Mouse (Mus musculus) small intestine, adult 2 months (tissue): ENCODE measurements around the gene Bzw2. TPM values are rescaled to one million over a fixed set of nuclear protein-coding genes. Genes with fewer than 3 reads are reported as not detected.

Source experiments
- H3K27ac ChIP-seq: fragments of 200-500 bp; 2 replicates; pipeline ENCODE4 v1.5.1; 2012; ENCODE audit warnings: low read depth, low read length, control low read depth, inconsistent platforms; ENCODE audit not compliant: insufficient read depth
- H3K27me3 ChIP-seq: fragments of 200-500 bp; 2 replicates; pipeline ENCODE4 v1.6.1; 2012; ENCODE audit warnings: mild to moderate bottlenecking, moderate library complexity, low read length, inconsistent platforms; ENCODE audit not compliant: control insufficient read depth, insufficient read depth
- H3K36me3 ChIP-seq: fragments of 200-500 bp; 2 replicates; pipeline ENCODE4 v1.6.1; 2012; ENCODE audit warnings: mild to moderate bottlenecking, low read length, control low read depth, inconsistent platforms; ENCODE audit not compliant: control insufficient read depth, insufficient read depth
- H3K4me1 ChIP-seq: fragments of 200-500 bp; 2 replicates; pipeline ENCODE4 v1.6.1; 2012; ENCODE audit warnings: low read length, inconsistent platforms, mixed read lengths; ENCODE audit not compliant: control insufficient read depth, insufficient read depth, insufficient read length
- H3K4me3 ChIP-seq: fragments of 200-500 bp; 2 replicates; pipeline ENCODE4 v1.5.1; 2012; ENCODE audit warnings: low read depth, mild to moderate bottlenecking, control low read depth, inconsistent platforms, low read length, moderate library complexity
- CTCF ChIP-seq: fragments of 200-500 bp; IDR thresholded peaks from 2 replicates; pipeline ENCODE4 v1.5.1; 2012; ENCODE audit warnings: low read depth, mild to moderate bottlenecking, control low read depth, inconsistent platforms, low read length, moderate library complexity, mixed read lengths; ENCODE audit not compliant: insufficient replicate concordance, insufficient read length; ENCODE audit errors: extremely low read depth
- POLR2A ChIP-seq: fragments of 200-500 bp; IDR thresholded peaks from 2 replicates; pipeline ENCODE4 v1.6.1; 2012; ENCODE audit warnings: low read depth, mild to moderate bottlenecking, control low read depth, inconsistent platforms, low read length, moderate library complexity
- WGBS: fragments of 180-500 bp; shearing (Covaris S2); methylation state at CpG from one replicate; pipeline ENCODE4 v1.1.7; 2018; 5-methylcytosine and 5-hydroxymethylcytosine counted together
- polyA plus RNA-seq: library from polyadenylated mRNA; depleted of rRNA; stranded (reverse); fragments of >200 nt; gene quantifications from 2 replicates; pipeline ENCODE4 v1.2.3, GENCODE M21; 2012

The Bzw2 gene
- polyA plus RNA-seq, 1 experiment, result 4.8 TPM

GRCm38 (mm10) chr12:36067538-36067937, 90.3 kb downstream of the Bzw2 start:
- WGBS, result 93% methylated on average over 2 of the region's 2 CpGs
- H3K4me1 ChIP-seq, result no peaks in the 10 kb centered on the region
- no peak overlapping the region for H3K4me3 ChIP-seq
- H3K27me3 ChIP-seq, result no peaks in the 10 kb centered on the region
- H3K36me3 ChIP-seq, result no peaks in the 10 kb centered on the region
- no peak overlapping the region for H3K27ac ChIP-seq
- TF ChIP-seq CTCF, result no peak
- TF ChIP-seq POLR2A, result no peak

DNA sequence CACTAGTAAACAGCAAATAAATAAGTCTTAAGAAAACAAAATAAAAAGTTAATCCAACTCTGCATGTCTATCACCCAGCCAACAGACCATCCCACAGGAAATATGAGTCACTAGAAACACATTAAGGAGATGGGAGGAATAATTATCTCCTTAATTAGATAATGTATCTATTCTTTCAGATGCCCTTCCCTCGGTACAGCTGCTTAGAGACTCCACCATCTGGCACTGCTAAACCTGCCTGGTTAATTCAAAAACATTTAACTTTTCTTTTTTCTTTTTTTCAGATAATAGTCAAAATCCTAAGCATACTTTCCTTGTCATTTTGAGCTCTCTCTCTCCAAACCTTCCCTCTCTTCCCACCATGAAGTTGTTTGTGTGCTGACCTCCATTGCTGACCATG, 92.0 kb downstream of the Bzw2 start:
- Histone ChIP-seq H3K27me3 (no peaks in the 10 kb centered on the region), H3K27ac (no peak overlapping the region), H3K4me1 (no peaks in the 10 kb centered on the region), H3K36me3 (no peaks in the 10 kb centered on the region), H3K4me3 (no peak overlapping the region)
- no peak for TF ChIP-seq POLR2A
- no peak for TF ChIP-seq CTCF
- WGBS, result 62% methylated on average over 1 of the region's 1 CpGs

DNA sequence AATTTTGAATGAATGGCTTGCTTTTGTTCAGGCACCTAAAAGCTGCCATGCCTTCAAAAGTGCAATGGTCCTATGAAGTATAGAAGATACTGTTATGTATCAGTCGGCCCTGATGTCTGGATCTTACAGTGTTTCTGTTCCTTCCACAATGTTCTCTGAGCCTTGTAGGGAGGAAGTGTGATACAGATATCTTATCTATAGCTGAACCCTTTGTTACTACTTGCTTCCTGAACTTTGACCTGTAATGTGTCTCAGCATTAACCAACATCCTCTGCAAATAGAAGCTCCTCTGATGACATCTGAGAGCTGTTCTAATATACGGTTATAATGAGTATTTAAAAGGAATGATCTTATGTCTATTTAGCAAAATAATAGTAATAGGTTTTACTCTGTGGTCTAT, 100.2 kb downstream of the Bzw2 start:
- WGBS, result 24% methylated on average over 2 of the region's 2 CpGs
- Histone ChIP-seq H3K27ac (peak overlapping the region; percentile 36; the same call in 1 of the 2 replicates), H3K27me3 (no peaks in the 10 kb centered on the region), H3K36me3 (no peaks in the 10 kb centered on the region), H3K4me1 (peaks cover 9% of the 10 kb centered on the region; the same call in 1 of the 2 replicates), H3K4me3 (no peak overlapping the region)
- no peak for TF ChIP-seq CTCF
- no peak for TF ChIP-seq POLR2A

DNA sequence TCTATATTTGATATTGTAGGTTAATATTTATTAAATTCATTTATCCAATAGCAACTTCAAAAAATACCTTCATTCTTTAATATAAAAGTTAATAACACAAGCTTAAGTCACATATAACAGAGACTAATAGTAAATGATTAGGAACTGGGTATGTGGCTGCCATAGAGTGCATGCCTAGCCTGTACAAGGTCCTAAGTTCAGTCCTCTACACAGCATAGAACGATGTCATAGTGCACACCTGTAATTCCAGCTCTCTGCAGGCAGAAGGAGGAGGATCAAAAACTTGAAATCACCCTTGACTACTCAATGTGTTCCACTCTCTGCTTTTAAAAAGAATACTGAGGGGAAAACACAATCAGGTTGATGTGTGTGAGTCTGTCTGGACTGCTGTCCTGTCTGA, 107.6 kb downstream of the Bzw2 start:
- H3K4me1 ChIP-seq, result no peaks in the 10 kb centered on the region
- no peak overlapping the region for H3K4me3 ChIP-seq
- H3K27me3 ChIP-seq, result no peaks in the 10 kb centered on the region
- TF ChIP-seq CTCF (no peak), POLR2A (no peak)
- H3K27ac ChIP-seq, result no peak overlapping the region
- no peaks in the 10 kb centered on the region for H3K36me3 ChIP-seq
- 23% methylated on average over 1 of the region's 1 CpGs for WGBS

DNA sequence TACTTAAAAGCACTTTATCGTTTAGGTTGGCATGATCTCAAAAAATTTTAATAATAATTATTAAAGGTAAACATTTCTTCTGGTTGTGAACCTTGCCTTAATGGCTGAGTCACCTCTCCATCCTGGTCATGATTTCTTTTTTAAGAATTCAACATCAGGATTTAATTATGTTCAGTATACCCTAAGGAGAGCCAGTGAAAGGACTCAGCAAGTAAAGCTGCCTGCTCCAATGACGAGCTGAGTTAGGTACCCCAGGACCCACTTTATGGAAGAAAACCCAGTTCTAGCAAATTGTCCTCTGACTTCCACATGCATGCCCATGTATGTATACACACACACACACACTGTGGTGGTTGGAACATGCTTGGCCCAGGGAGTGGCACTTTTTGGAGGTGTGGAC, 110.3 kb downstream of the Bzw2 start:
- Histone ChIP-seq H3K27me3 (no peaks in the 10 kb centered on the region), H3K4me3 (no peak overlapping the region), H3K4me1 (no peaks in the 10 kb centered on the region), H3K27ac (no peak overlapping the region), H3K36me3 (no peaks in the 10 kb centered on the region)
- TF ChIP-seq CTCF, result no peak
- no peak for TF ChIP-seq POLR2A
- WGBS, result 62% methylated on average over 2 of the region's 2 CpGs

- Histone ChIP-seq H3K36me3 (no peaks in the 10 kb centered on the region), H3K27me3 (no peaks in the 10 kb centered on the region), H3K4me3 (no peak overlapping the region), H3K27ac (no peak overlapping the region), H3K4me1 (no peaks in the 10 kb centered on the region)
- 49% methylated on average over 5 of the region's 5 CpGs for WGBS
- no peak for TF ChIP-seq CTCF
- TF ChIP-seq POLR2A, result no peak
These were observed 111.7 kb downstream of the Bzw2 start for GRCm38 (mm10) chr12:36046196-36046595.

GRCm38 (mm10) chr12:36044691-36045090, 113.2 kb downstream of the Bzw2 start:
- Histone ChIP-seq H3K4me3 (no peak overlapping the region), H3K27ac (no peak overlapping the region), H3K36me3 (no peaks in the 10 kb centered on the region), H3K4me1 (no peaks in the 10 kb centered on the region; the same call in 1 of the 2 replicates), H3K27me3 (no peaks in the 10 kb centered on the region)
- WGBS, result 79% methylated on average over 2 of the region's 2 CpGs
- TF ChIP-seq POLR2A (no peak), CTCF (no peak)
